Mouse (Mus musculus): ENCODE measurements around the gene Serpinb3a.

DNA sequence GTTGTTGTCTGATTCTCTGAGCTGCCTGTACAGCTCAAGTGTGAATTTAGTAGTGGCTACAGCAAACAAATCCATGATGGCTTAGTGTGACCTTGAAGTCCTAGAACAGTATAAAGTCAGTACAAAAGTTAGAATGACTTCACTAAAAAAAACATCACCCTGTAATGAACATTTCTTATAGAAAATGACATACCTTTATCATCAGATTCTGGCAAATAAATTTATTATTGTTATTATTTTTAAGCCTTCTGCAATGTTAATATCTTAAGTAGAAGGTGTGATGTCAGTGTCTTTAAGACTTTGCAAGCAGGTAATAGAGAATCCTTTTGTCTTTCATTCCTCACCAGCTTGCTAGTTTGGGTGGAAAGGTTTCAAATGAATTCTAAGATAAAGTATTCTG lies 31.3 kb upstream of the Serpinb3a start, which contains the start of gene Serpinb3d:
- TF ChIP-seq CTCF (IDR thresholded peaks at IDR 0.05; ENCODE audit: borderline replicate concordance, insufficient read depth, low read length) (no peak), POLR2A (IDR thresholded peaks at IDR 0.05; ENCODE audit: low read depth, low read length) (no peak)

All from embryonic fibroblast, embryonic 13.5 days (primary cell).